Mouse (Mus musculus): ENCODE results near the gene Taok1.

GRCm38 (mm10) chr11:77652484-77652883 lies 44.9 kb upstream of the Taok1 start:
- TF ChIP-seq CTCF (IDR thresholded peaks at IDR 0.05; ENCODE audit: insufficient read depth, low read length) (no peak), POLR2A (IDR thresholded peaks at IDR 0.05; ENCODE audit: borderline replicate concordance, extremely low read depth, low read depth, low read length) (no peak)
